24 mouse cellular contexts compared by ENCODE assay signal in the genomic region with DNA sequence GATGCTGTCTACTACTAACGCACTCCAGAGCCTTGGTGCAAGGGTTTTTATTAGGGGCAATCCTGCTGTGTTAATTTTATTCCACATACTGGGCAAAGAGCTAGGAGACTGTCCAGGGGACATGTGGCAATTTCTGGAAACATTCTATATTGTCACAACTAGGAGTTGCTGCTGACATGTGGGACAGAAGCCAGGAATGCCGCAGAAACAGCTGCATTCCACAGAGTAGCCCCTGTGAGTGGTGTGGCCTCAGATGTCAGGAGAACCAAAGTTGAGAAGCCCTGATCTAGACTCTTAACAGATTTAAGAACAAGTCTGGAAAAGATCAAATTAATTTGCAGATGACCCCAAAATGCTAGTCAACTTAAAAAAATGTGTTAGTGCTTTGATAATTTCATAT. TPM values are rescaled to one million over a fixed set of nuclear protein-coding genes. Genes with fewer than 3 reads are reported as not detected.
DNase-seq lines count a peak whose midpoint lies in the region; ATAC-seq and TF ChIP-seq lines count a peak whose summit lies in the region.
"Had no signal": no experiment of that assay in that cellular context is flagged by ENCODE, and none has a peak within 500 bp of the region (broad histone marks: within the 10 kb centered on the region; RNA-seq: fewer than 3 reads in every experiment).

No protein-coding gene starts in this region.

- TF ChIP-seq POLR2A in myocyte (IDR thresholded peaks at IDR 0.05; ENCODE audit: insufficient read length, low read depth) = no peak

- peak; percentile 63; the same call in 1 of the 2 replicates for ATAC-seq in embryonic facial prominence, embryonic 14.5 days (ENCODE audit: low read depth)
- ATAC-seq in heart, embryonic 16.5 days (replicated peaks; ENCODE audit: extremely low read depth, insufficient read depth, low FRiP score) = peak; percentile 67; the same call in 1 of the 2 replicates
- ATAC-seq in lung, embryonic 16.5 days (ENCODE audit: low read depth) = peak; percentile 89
- ATAC-seq: activated CD4-positive, CD25-positive, alpha-beta regulatory T cell, adult 4 months; CD4-positive, CD25-positive, alpha-beta regulatory T cell, adult 4 months; forebrain, embryonic 16.5 days; hindbrain, postnatal 0 days; intestine, postnatal 0 days; liver, postnatal 0 days had no signal

- H3K4me1 ChIP-seq in embryonic facial prominence, embryonic 14.5 days (ENCODE audit: control insufficient read depth, insufficient read depth, low read length) = peaks cover 11% of the 10 kb centered on the region
- peaks cover 11% of the 10 kb centered on the region for H3K4me1 ChIP-seq in embryonic facial prominence, embryonic 10.5 days
- peaks cover 16% of the 10 kb centered on the region for H3K4me1 ChIP-seq in heart, embryonic 16.5 days (ENCODE audit: control insufficient read depth, insufficient read depth, low read length)
- H3K4me1 ChIP-seq in lung, embryonic 16.5 days (replicated peaks; ENCODE audit: control insufficient read depth, insufficient read depth, low read length) = peaks cover 11% of the 10 kb centered on the region

- no peak overlapping the region for H3ac ChIP-seq in myocyte (ENCODE audit: control insufficient read depth, insufficient read length)

- H3K4me2 ChIP-seq in embryonic facial prominence, embryonic 14.5 days (ENCODE audit: low read depth, low read length) = no peak overlapping the region
- no peak overlapping the region for H3K4me2 ChIP-seq in heart, embryonic 16.5 days (ENCODE audit: low read depth, low read length)
- H3K4me2 ChIP-seq in lung, embryonic 16.5 days (ENCODE audit: low read depth, low read length) = no peak overlapping the region
- H3K4me2 ChIP-seq in myocyte (ENCODE audit: low read depth) = peak overlapping the region; percentile 14

- no peak overlapping the region for H3K4me3 ChIP-seq in embryonic facial prominence, embryonic 14.5 days (ENCODE audit: low read depth, low read length)
- no peak overlapping the region for H3K4me3 ChIP-seq in embryonic facial prominence, embryonic 10.5 days
- no peak overlapping the region for H3K4me3 ChIP-seq in heart, embryonic 16.5 days (ENCODE audit: low read length)
- H3K4me3 ChIP-seq in lung, embryonic 16.5 days (ENCODE audit: low read length) = no peak overlapping the region
- H3K4me3 ChIP-seq in myocyte = no peak overlapping the region
- H3K4me3 ChIP-seq: hindbrain, embryonic 10.5 days; layer of hippocampus, adult 2 months; midbrain, embryonic 10.5 days had no signal

- H3K36me3 ChIP-seq in embryonic facial prominence, embryonic 14.5 days (ENCODE audit: control insufficient read depth, insufficient read depth, low read length) = no peaks in the 10 kb centered on the region
- no peaks in the 10 kb centered on the region for H3K36me3 ChIP-seq in embryonic facial prominence, embryonic 10.5 days (replicated peaks)
- H3K36me3 ChIP-seq in heart, embryonic 16.5 days (ENCODE audit: control insufficient read depth, insufficient read depth) = no peaks in the 10 kb centered on the region
- H3K36me3 ChIP-seq in lung, embryonic 16.5 days (ENCODE audit: control insufficient read depth, insufficient read depth, low read length) = no peaks in the 10 kb centered on the region
- no peaks in the 10 kb centered on the region for H3K36me3 ChIP-seq in myocyte (ENCODE audit: control insufficient read depth, insufficient read depth)
- H3K36me3 ChIP-seq: hindbrain, embryonic 10.5 days; midbrain, embryonic 10.5 days had no signal

- 32% methylated on average over 2 of the region's 2 CpGs for WGBS in embryonic facial prominence, embryonic 14.5 days
- WGBS in embryonic facial prominence, embryonic 10.5 days = 72% methylated on average over 2 of the region's 2 CpGs
- 12% methylated on average over 2 of the region's 2 CpGs for WGBS in heart, embryonic 16.5 days
- WGBS in lung, embryonic 16.5 days = 32% methylated on average over 2 of the region's 2 CpGs

- peak; percentile 59 for DNase-seq in embryonic facial prominence, embryonic 14.5 days (ENCODE audit: low spot score)
- no peak for DNase-seq in embryonic facial prominence, embryonic 10.5 days (ENCODE audit: low spot score)
- no peak for DNase-seq in heart, postnatal 25 days (ENCODE audit: low spot score)
- DNase-seq in lung, postnatal 36 days = no peak
- DNase-seq in urinary bladder, postnatal 10 days (ENCODE audit: low spot score) = no peak
- DNase-seq: adrenal gland, postnatal 10 days; cerebellum, adult 9-10 months; gastrocnemius, postnatal 36 days; kidney, postnatal 10 days; layer of hippocampus, postnatal 36 days; liver, postnatal 0 days; right cerebral cortex, adult 18-20 months; thymus, postnatal 14 days had no signal

- no peak overlapping the region for H3K9ac ChIP-seq in embryonic facial prominence, embryonic 14.5 days (ENCODE audit: low read depth, low read length)
- H3K9ac ChIP-seq in heart, embryonic 16.5 days (ENCODE audit: low read length) = no peak overlapping the region
- no peak overlapping the region for H3K9ac ChIP-seq in lung, embryonic 16.5 days (ENCODE audit: low read length)
- H3K9ac ChIP-seq: liver, postnatal 0 days had no signal

- peaks cover 4% of the 10 kb centered on the region for H3K79me2 ChIP-seq in myocyte (ENCODE audit: control insufficient read depth, insufficient read depth)

- no peaks in the 10 kb centered on the region for H3K9me3 ChIP-seq in embryonic facial prominence, embryonic 14.5 days (ENCODE audit: control insufficient read depth, low read length)
- H3K9me3 ChIP-seq in embryonic facial prominence, embryonic 10.5 days = no peaks in the 10 kb centered on the region
- H3K9me3 ChIP-seq in heart, embryonic 16.5 days (replicated peaks; ENCODE audit: control insufficient read depth, low read length) = no peaks in the 10 kb centered on the region
- H3K9me3 ChIP-seq in lung, embryonic 16.5 days (ENCODE audit: control insufficient read depth, low read length) = no peaks in the 10 kb centered on the region
- H3K9me3 ChIP-seq: hindbrain, embryonic 10.5 days; midbrain, embryonic 10.5 days had no signal

- no peak overlapping the region for H3K27ac ChIP-seq in embryonic facial prominence, embryonic 14.5 days (replicated peaks; ENCODE audit: low read depth, low read length)
- H3K27ac ChIP-seq in embryonic facial prominence, embryonic 10.5 days (replicated peaks) = no peak overlapping the region
- H3K27ac ChIP-seq in heart, embryonic 16.5 days (ENCODE audit: low read length) = peak overlapping the region; percentile 67
- peak overlapping the region; percentile 68 for H3K27ac ChIP-seq in lung, embryonic 16.5 days (ENCODE audit: low read length)
- H3K27ac ChIP-seq: hindbrain, embryonic 10.5 days; hindbrain, postnatal 0 days; layer of hippocampus, adult 2 months; midbrain, embryonic 10.5 days had no signal

- no peaks in the 10 kb centered on the region for H3K27me3 ChIP-seq in embryonic facial prominence, embryonic 14.5 days (replicated peaks; ENCODE audit: control insufficient read depth, insufficient read depth, low read length)
- H3K27me3 ChIP-seq in embryonic facial prominence, embryonic 10.5 days (replicated peaks; ENCODE audit: low read depth, poor library complexity, severe bottlenecking) = no peaks in the 10 kb centered on the region
- H3K27me3 ChIP-seq in heart, embryonic 16.5 days (ENCODE audit: control insufficient read depth, insufficient read depth, low read length) = no peaks in the 10 kb centered on the region
- H3K27me3 ChIP-seq in lung, embryonic 16.5 days (ENCODE audit: control insufficient read depth, insufficient read depth, low read depth, low read length) = no peaks in the 10 kb centered on the region
- H3K27me3 ChIP-seq in myocyte (ENCODE audit: control insufficient read depth, insufficient read depth, insufficient read length) = no peaks in the 10 kb centered on the region

- intact Hi-C loops in heart, postnatal 25 days (cut with DNase I) = no loop called here

TF ChIP-seq in myocyte, 11 proteins besides CTCF, POLR2A, EP300 and RAD21:
- TF ChIP-seq MAX (IDR thresholded peaks at IDR 0.05; ENCODE audit: low read depth) (no peak), MYOG (IDR thresholded peaks at IDR 0.05; ENCODE audit: control insufficient read depth in 1 of 3, insufficient read depth in 1 of 3, insufficient read length in 2 of 3, low read depth in 2 of 3) (peak in 1 of 3 experiments; percentile 53), MYOD1 (IDR thresholded peaks at IDR 0.05; ENCODE audit: control insufficient read depth in 1 of 3, insufficient read length in 2 of 3, low read depth in 2 of 3) (peak in 2 of 3 experiments; percentile 40 to 53)
TF ChIP-seq in myocyte: peak in this region for 2.

RNA-seq across cellular contexts. Expression of a gene that starts 46.3 kb away (rescaled TPM):
- polyA plus RNA-seq in embryonic facial prominence, embryonic 14.5 days (2014; fragmentation: Nextera tagmentation; extraction: Ambion mirVana) = 32.1 and 42.2 TPM in 2 replicates
- polyA plus RNA-seq in embryonic facial prominence, embryonic 10.5 days (2016; fragmentation: Nextera tagmentation; extraction: Ambion mirVana) = 29.6 and 33.2 TPM in 2 replicates
- 30.9 and 37.0 TPM in 2 replicates for polyA plus RNA-seq in heart, embryonic 16.5 days (2015; fragmentation: Nextera tagmentation; extraction: Ambion mirVana)
- 10 to 100 TPM; 18.0 to 21.5 TPM for total RNA-seq in heart, postnatal 25 days (2021)
- 39.8 and 45.0 TPM in 2 replicates for polyA plus RNA-seq in lung, embryonic 16.5 days (2015; fragmentation: Nextera tagmentation; extraction: Ambion mirVana)
- polyA plus RNA-seq in myocyte (2012; fragmentation: generic; extraction: Trizol) = 20.9 TPM

Comparison
In these comparisons a context has a peak if more than half of its experiments do, and no peak if none do; other contexts are left out.
1. H3K27ac ChIP-seq: peak in heart, embryonic 16.5 days (single experiment) and lung, embryonic 16.5 days (single experiment); none in embryonic facial prominence, embryonic 14.5 days (single experiment) and embryonic facial prominence, embryonic 10.5 days (single experiment).
2. Peak in every context shown above with its lines, with median percentiles within 50 percentile points of each other: ATAC-seq.